ENCODE assay signal across 35 mouse cellular contexts in the genomic region with DNA sequence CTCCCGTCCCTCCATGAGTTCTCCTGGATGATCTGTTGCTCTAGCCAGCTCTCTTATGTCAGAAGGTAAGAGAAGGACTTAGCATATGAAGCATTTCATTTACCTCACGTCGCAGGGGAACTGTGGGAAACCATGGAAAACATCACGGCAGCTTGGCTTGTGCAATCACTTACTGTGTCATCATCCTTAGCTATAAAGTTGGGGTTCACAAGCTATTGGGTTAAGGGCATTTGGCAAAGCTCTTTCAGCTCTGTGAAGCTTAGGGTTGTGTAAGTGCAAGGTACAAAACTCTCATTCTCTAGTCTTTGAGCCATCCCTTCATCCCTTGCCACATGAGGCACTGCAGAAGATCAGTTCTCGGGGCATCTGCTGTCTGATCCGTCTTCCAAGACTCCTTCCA.
"Had no signal": no experiment of that assay in that cellular context is flagged by ENCODE, and none has a peak within 500 bp of the region (broad histone marks: within the 10 kb centered on the region; RNA-seq: fewer than 3 reads in every experiment).

No protein-coding gene starts in this region.

- H3K9ac ChIP-seq: heart, embryonic 12.5 days; heart, embryonic 13.5 days; heart, embryonic 15.5 days; hindbrain, embryonic 12.5 days; hindbrain, embryonic 13.5 days; hindbrain, embryonic 14.5 days; hindbrain, embryonic 15.5 days; intestine, embryonic 15.5 days; kidney, embryonic 15.5 days had no signal

- ATAC-seq: hindbrain, embryonic 16.5 days; hindbrain, postnatal 0 days; inflammation-experienced regulatory T-cells, adult 6 months; intestine, embryonic 15.5 days; intestine, embryonic 16.5 days; intestine, postnatal 0 days had no signal

- DNase-seq: heart, postnatal 10 days; heart, postnatal 14 days; heart, postnatal 36 days; heart, postnatal 4 days; kidney, adult 11 months; kidney, adult 18-20 months; kidney, adult 2 months; kidney, adult 8-10 months; kidney, adult 9 months; kidney, postnatal 10 days; kidney, postnatal 14 days; kidney, postnatal 25 days; kidney, postnatal 36 days; kidney, postnatal 4 days; layer of hippocampus, adult 9-11 months; layer of hippocampus, postnatal 36 days had no signal

- H3K36me3 ChIP-seq: heart, embryonic 10.5 days; heart, embryonic 12.5 days; heart, embryonic 13.5 days; heart, embryonic 15.5 days; hindbrain, embryonic 10.5 days; hindbrain, embryonic 12.5 days; hindbrain, embryonic 13.5 days; hindbrain, embryonic 15.5 days; intestine, embryonic 15.5 days; kidney, embryonic 15.5 days had no signal

- H3K9me3 ChIP-seq: heart, embryonic 10.5 days; heart, embryonic 12.5 days; heart, embryonic 13.5 days; heart, embryonic 15.5 days; hindbrain, embryonic 10.5 days; hindbrain, embryonic 13.5 days; hindbrain, embryonic 15.5 days; intestine, embryonic 15.5 days; kidney, embryonic 15.5 days had no signal

- H3K4me3 ChIP-seq: heart, embryonic 10.5 days; heart, embryonic 12.5 days; heart, embryonic 13.5 days; heart, embryonic 15.5 days; hindbrain, embryonic 10.5 days; hindbrain, embryonic 12.5 days; hindbrain, embryonic 13.5 days; hindbrain, embryonic 15.5 days; intestine, embryonic 15.5 days; kidney, embryonic 15.5 days; layer of hippocampus, adult 2 months had no signal

- H3K27me3 ChIP-seq: heart, embryonic 12.5 days; heart, embryonic 13.5 days; heart, embryonic 15.5 days; hindbrain, embryonic 12.5 days; hindbrain, embryonic 13.5 days; hindbrain, embryonic 15.5 days; intestine, embryonic 15.5 days; kidney, embryonic 15.5 days had no signal

- H3K4me1 ChIP-seq: heart, embryonic 10.5 days; heart, embryonic 12.5 days; heart, embryonic 13.5 days; heart, embryonic 15.5 days; hindbrain, embryonic 10.5 days; hindbrain, embryonic 12.5 days; hindbrain, embryonic 13.5 days; hindbrain, embryonic 15.5 days; intestine, embryonic 15.5 days; kidney, embryonic 15.5 days had no signal

- H3K4me2 ChIP-seq: heart, embryonic 11.5 days; heart, embryonic 12.5 days; heart, embryonic 13.5 days; heart, embryonic 15.5 days; hindbrain, embryonic 12.5 days; hindbrain, embryonic 13.5 days; hindbrain, embryonic 14.5 days; hindbrain, embryonic 15.5 days; intestine, embryonic 15.5 days; kidney, embryonic 15.5 days had no signal

- H3K27ac ChIP-seq: heart, embryonic 10.5 days; heart, embryonic 13.5 days; heart, embryonic 15.5 days; hindbrain, embryonic 10.5 days; hindbrain, embryonic 12.5 days; hindbrain, embryonic 13.5 days; hindbrain, embryonic 14.5 days; hindbrain, embryonic 15.5 days; hindbrain, postnatal 0 days; intestine, embryonic 15.5 days; kidney, embryonic 15.5 days; kidney, postnatal 0 days; layer of hippocampus, adult 2 months had no signal
